Comparison of ENCODE assay signal across 9 mouse cellular contexts in genomic region chr4:133011821-133012775, GRCm38 (mm10). TPM values are rescaled to one million over a fixed set of nuclear protein-coding genes. Genes with fewer than 3 reads are reported as not detected.
DNase-seq lines count a peak whose midpoint lies in the region; ATAC-seq and TF ChIP-seq lines count a peak whose summit lies in the region.
"Had no signal": no experiment of that assay in that cellular context is flagged by ENCODE, and none has a peak within 500 bp of the region (broad histone marks: within the 10 kb centered on the region; RNA-seq: fewer than 3 reads in every experiment).

No protein-coding gene starts in this region.

- TF ChIP-seq POLR2A in thymus, adult 2 months (IDR thresholded peaks at IDR 0.05; ENCODE audit: control insufficient read depth, extremely low read depth, insufficient read depth, low read length, poor library complexity) = 0 out of 2 replicates have a peak, but pooled peaks have one; percentile 34

- DNase-seq in heart, adult 11 months = peak; percentile 97
- no peak for DNase-seq in heart, adult 8-10 months (ENCODE audit: low spot score)
- peak; percentile 47 for DNase-seq in adipocyte (ENCODE audit: low spot score)
- peak; percentile 73 to 78 for DNase-seq in heart, postnatal 14 days
- DNase-seq in limb, embryonic 11.5 days (ENCODE audit: low spot score) = peak; percentile 78
- peak; percentile 55 for DNase-seq in thymus, adult 2 months

- TF ChIP-seq CTCF in thymus, adult 2 months (IDR thresholded peaks at IDR 0.05; ENCODE audit: borderline replicate concordance, control insufficient read depth, extremely low read depth, insufficient read depth, low read length, poor library complexity) = 0 out of 2 replicates have a peak, but pooled peaks have one; percentile 33

- H3K4me2 ChIP-seq in limb, embryonic 11.5 days (ENCODE audit: low read depth, severe bottlenecking) = peak overlapping the region; percentile 97
- peak overlapping the region; percentile 98 for H3K4me2 ChIP-seq in midbrain, embryonic 15.5 days

- peak overlapping the region; percentile 95 for H3K27ac ChIP-seq in limb, embryonic 11.5 days (replicated peaks; ENCODE audit: low read depth, low read length)
- H3K27ac ChIP-seq in midbrain, embryonic 15.5 days = peak overlapping the region; percentile 96
- peak overlapping the region; percentile 74 for H3K27ac ChIP-seq in thymus, adult 2 months (ENCODE audit: control insufficient read depth, insufficient read depth, low read length)

- peak overlapping the region; percentile 98 for H3K4me3 ChIP-seq in limb, embryonic 11.5 days (ENCODE audit: low read depth, low read length)
- H3K4me3 ChIP-seq in midbrain, embryonic 15.5 days = peak overlapping the region; percentile 99
- peak overlapping the region; percentile 64 for H3K4me3 ChIP-seq in thymus, adult 2 months (ENCODE audit: control insufficient read depth, insufficient read depth, low read length)

- under 1% methylated on average over 63 of the region's 84 CpGs for WGBS in limb, embryonic 11.5 days
- WGBS in midbrain, embryonic 15.5 days = under 1% methylated on average over 63 of the region's 84 CpGs
- under 1% methylated on average over 68 of the region's 84 CpGs for WGBS in thymus, adult 2 months

- H3K9me3 ChIP-seq in limb, embryonic 11.5 days (ENCODE audit: control insufficient read depth, low read length) = no peaks in the 10 kb centered on the region
- no peaks in the 10 kb centered on the region for H3K9me3 ChIP-seq in midbrain, embryonic 15.5 days

- no peaks in the 10 kb centered on the region for H3K27me3 ChIP-seq in limb, embryonic 11.5 days (ENCODE audit: control insufficient read depth, insufficient read depth, low read length)
- H3K27me3 ChIP-seq in midbrain, embryonic 15.5 days (replicated peaks) = peaks cover 15% of the 10 kb centered on the region; the same call in 1 of the 2 replicates
- H3K27me3 ChIP-seq in thymus, adult 2 months (ENCODE audit: control insufficient read depth, insufficient read depth, low read length) = peaks cover 2% of the 10 kb centered on the region; the same call in 1 of the 2 replicates
- H3K27me3 ChIP-seq: Patski had no signal

- peaks cover 57% of the 10 kb centered on the region for H3K4me1 ChIP-seq in limb, embryonic 11.5 days (ENCODE audit: control insufficient read depth, insufficient read depth, low read length)
- H3K4me1 ChIP-seq in midbrain, embryonic 15.5 days = peaks cover 49% of the 10 kb centered on the region
- H3K4me1 ChIP-seq in thymus, adult 2 months (replicated peaks; ENCODE audit: control insufficient read depth, insufficient read depth, low read length) = peaks cover 52% of the 10 kb centered on the region

- ATAC-seq in erythroid progenitor cell, adult 5-6 weeks (replicated peaks; ENCODE audit: low FRiP score, poor library complexity, severe bottlenecking) = peak; percentile 31; the same call in 1 of the 2 replicates
- no peak for ATAC-seq in limb, embryonic 11.5 days (ENCODE audit: insufficient number of reproducible peaks, low FRiP score, low TSS enrichment, low read depth)
- peak; percentile 12 for ATAC-seq in midbrain, embryonic 15.5 days (replicated peaks)

- peak overlapping the region; percentile 99 for H3K9ac ChIP-seq in limb, embryonic 11.5 days (ENCODE audit: low read length)
- H3K9ac ChIP-seq in midbrain, embryonic 15.5 days = peak overlapping the region; percentile 98

- no peaks in the 10 kb centered on the region for H3K36me3 ChIP-seq in limb, embryonic 11.5 days (ENCODE audit: control insufficient read depth, insufficient read depth, low read length)
- H3K36me3 ChIP-seq in midbrain, embryonic 15.5 days (replicated peaks) = no peaks in the 10 kb centered on the region
- H3K36me3 ChIP-seq in thymus, adult 2 months (ENCODE audit: control insufficient read depth, insufficient read depth, low read length) = no peaks in the 10 kb centered on the region

- intact Hi-C loops in heart, postnatal 14 days (cut with DNase I) = loop anchor here (1.0 to 10.0 kb wide), 4 partner anchors 103 to 197 kb away; partner anchors contain the start of gene Wasf2

RNA-seq across cellular contexts. Expression of gene Ahdc1, which starts 1.0 kb away (rescaled TPM):
- total RNA-seq in heart, adult 8-10 months (2022) = 10 to 100 TPM; 37.5 to 52.5 (median 45.0) TPM
- total RNA-seq in erythroid progenitor cell, adult 5-6 weeks (2015; ENCODE audit: low replicate concordance) = 2.9 TPM in 2 replicates
- total RNA-seq in erythroid progenitor cell, adult 5-6 weeks (2017; ENCODE audit: low replicate concordance) = 0.26 TPM in 1 of 2 replicates, not detected in the other
- total RNA-seq in heart, postnatal 14 days (2021) = 10 to 100 TPM; 55.2 to 59.1 TPM
- polyA plus RNA-seq in limb, embryonic 11.5 days (2014; fragmentation: Nextera tagmentation; extraction: Ambion mirVana) = 10.2 and 10.5 TPM in 2 replicates
- polyA plus RNA-seq in midbrain, embryonic 15.5 days (2015; fragmentation: Nextera tagmentation; extraction: Ambion mirVana) = 13.5 and 14.4 TPM in 2 replicates
- 59.8 and 78.9 TPM in 2 replicates for polyA plus RNA-seq in thymus, adult 2 months (2012; rRNA removed)

RNA-seq across cellular contexts. Expression of gene Fgr, which starts 38.2 kb away (rescaled TPM):
- total RNA-seq in heart, adult 8-10 months (2022) = 1 to 10 TPM in 1 of 4 experiments, under 1 TPM in 3; 0.14 to 2.5 (median 0.49) TPM
- 8.4 and 12.6 TPM in 2 replicates for total RNA-seq in erythroid progenitor cell, adult 5-6 weeks (2015; ENCODE audit: low replicate concordance)
- total RNA-seq in erythroid progenitor cell, adult 5-6 weeks (2017; ENCODE audit: low replicate concordance) = 7.8 and 9.7 TPM in 2 replicates
- total RNA-seq in heart, postnatal 14 days (2021) = under 1 TPM; 0.43 to 0.49 TPM
- polyA plus RNA-seq in limb, embryonic 11.5 days (2014; fragmentation: Nextera tagmentation; extraction: Ambion mirVana) = 0.17 and 0.35 TPM in 2 replicates
- polyA plus RNA-seq in midbrain, embryonic 15.5 days (2015; fragmentation: Nextera tagmentation; extraction: Ambion mirVana) = 0.06 and 0.27 TPM in 2 replicates
- polyA plus RNA-seq in thymus, adult 2 months (2012; rRNA removed) = 15.3 and 15.8 TPM in 2 replicates
- polyA plus RNA-seq: Patski had no signal

Comparison
In these comparisons a context has a peak if more than half of its experiments do, and no peak if none do; other contexts are left out.
1. RNA of gene Ahdc1, which starts 1.0 kb away (total RNA-seq): 55.2 to 59.1 TPM in heart, postnatal 14 days and 37.5 to 52.5 TPM in heart, adult 8-10 months; 0.26 to 2.9 TPM in erythroid progenitor cell, adult 5-6 weeks; every median in the first group is over 4 times any median in the second.
2. Peak in every context shown above with its lines, with median percentiles within 50 percentile points of each other: H3K27ac ChIP-seq and H3K4me3 ChIP-seq.